Mouse (Mus musculus) ES-E14 (cell line): Measurements from ENCODE around the gene Tab2.

Source experiments
- CHD2 ChIP-seq: IDR thresholded peaks from 2 replicates; pipeline ENCODE4 v1.6.1; 2014; ENCODE audit warnings: mild to moderate bottlenecking, low read depth, low read length, inconsistent platforms
- MAFK ChIP-seq: IDR thresholded peaks from 2 replicates; pipeline ENCODE4 v1.6.1; 2014; ENCODE audit warnings: mild to moderate bottlenecking, low read depth, low read length, inconsistent platforms; ENCODE audit not compliant: insufficient read depth

GRCm38 (mm10) chr10:7968747-7969280, 12.8 kb upstream of the Tab2 start:
- TF ChIP-seq CHD2 (no peak), MAFK (no peak)
